Mouse (Mus musculus) cerebellum, postnatal 36 days (tissue): ENCODE measurements at regions not wholly inside any gene's neighbourhood (a gene's known extent, or its start where the extent isn't known, plus 50 kb on each side); places are given as distances from the start of the nearest gene placed in this dataset.
"Not testable (repeated sequence)": the region's sequence is repeated elsewhere in the genome, so short reads cannot be mapped to it uniquely, and the experiment has no call there.

Experiments used
- DNase-seq, 2 experiments: peaks; one replicate each; pipeline ENCODE4 v3.0.0; 2021 to 2022; ENCODE audit warnings: mixed read lengths in 2 of 2

GRCm38 (mm10) chr2:135525779-135526178 lies 133.0 kb upstream of the Plcb4 start:
- DNase-seq = no peak

GRCm38 (mm10) chr2:135529619-135530018 lies 129.2 kb upstream of the Plcb4 start:
- no peak for DNase-seq

- no peak for DNase-seq
These were observed 122.4 kb upstream of the Plcb4 start for GRCm38 (mm10) chr2:135536303-135536871.

- DNase-seq = no peak
These were observed 120.8 kb upstream of the Plcb4 start for GRCm38 (mm10) chr2:135538022-135538421.

GRCm38 (mm10) chr2:135541058-135541457 lies 117.8 kb upstream of the Plcb4 start:
- DNase-seq = peak; percentile 62 to 68

GRCm38 (mm10) chr2:135541930-135542329 lies 116.9 kb upstream of the Plcb4 start:
- no peak for DNase-seq

- DNase-seq = no peak
These were observed 113.9 kb upstream of the Plcb4 start for GRCm38 (mm10) chr2:135544882-135545281.

- DNase-seq = no peak
These were observed 110.8 kb upstream of the Plcb4 start for GRCm38 (mm10) chr2:135547966-135548365.

- no peak for DNase-seq
These were observed 105.8 kb upstream of the Plcb4 start for GRCm38 (mm10) chr2:135553031-135553430.

- not testable (repeated sequence) for DNase-seq
These were observed 100.8 kb upstream of the Plcb4 start for GRCm38 (mm10) chr2:135558026-135558425.

- DNase-seq = no peak
These were observed 99.5 kb upstream of the Plcb4 start for GRCm38 (mm10) chr2:135559328-135559727.

GRCm38 (mm10) chr2:135559933-135560710 lies 98.7 kb upstream of the Plcb4 start:
- no peak for DNase-seq

- DNase-seq = no peak
These were observed 98.0 kb upstream of the Plcb4 start for GRCm38 (mm10) chr2:135560856-135561255.

GRCm38 (mm10) chr2:135561716-135562115 lies 97.1 kb upstream of the Plcb4 start:
- no peak for DNase-seq

- peak; percentile 60 to 70 for DNase-seq
These were observed 96.5 kb upstream of the Plcb4 start for GRCm38 (mm10) chr2:135562140-135562890.

- no peak for DNase-seq
These were observed 94.6 kb upstream of the Plcb4 start for GRCm38 (mm10) chr2:135564231-135564630.

GRCm38 (mm10) chr2:135568350-135568749 lies 90.5 kb upstream of the Plcb4 start:
- DNase-seq = no peak

- no peak for DNase-seq
These were observed 87.2 kb upstream of the Plcb4 start for GRCm38 (mm10) chr2:135571599-135571998.

- no peak for DNase-seq
These were observed 81.6 kb upstream of the Plcb4 start for GRCm38 (mm10) chr2:135577228-135577627.

- DNase-seq = no peak
These were observed 80.7 kb upstream of the Plcb4 start for GRCm38 (mm10) chr2:135578135-135578534.

GRCm38 (mm10) chr2:135579514-135579913 lies 79.3 kb upstream of the Plcb4 start:
- DNase-seq = no peak

- DNase-seq = no peak
These were observed 78.8 kb upstream of the Plcb4 start for GRCm38 (mm10) chr2:135580051-135580450.

GRCm38 (mm10) chr2:135582341-135582740 lies 76.5 kb upstream of the Plcb4 start:
- no peak for DNase-seq

- DNase-seq = no peak
These were observed 52.5 kb upstream of the Plcb4 start for GRCm38 (mm10) chr2:135606306-135606705.
